Mouse (Mus musculus) right cerebral cortex, postnatal 4 days (tissue): Measurements from ENCODE around the gene Ptk7.

Experiments used
- DNase-seq: peaks from one replicate; pipeline ENCODE4 v3.0.0-alpha.2; 2022

Ptk7 gene

GRCm38 (mm10) chr17:46644152-46644805 lies 15.0 kb upstream of the Ptk7 start:
- no peak for DNase-seq

GRCm38 (mm10) chr17:46642060-46642459 lies 12.8 kb upstream of the Ptk7 start:
- no peak for DNase-seq

- DNase-seq = no peak
Observed at GRCm38 (mm10) chr17:46639929-46640328, 10.6 kb upstream of the Ptk7 start.

DNA sequence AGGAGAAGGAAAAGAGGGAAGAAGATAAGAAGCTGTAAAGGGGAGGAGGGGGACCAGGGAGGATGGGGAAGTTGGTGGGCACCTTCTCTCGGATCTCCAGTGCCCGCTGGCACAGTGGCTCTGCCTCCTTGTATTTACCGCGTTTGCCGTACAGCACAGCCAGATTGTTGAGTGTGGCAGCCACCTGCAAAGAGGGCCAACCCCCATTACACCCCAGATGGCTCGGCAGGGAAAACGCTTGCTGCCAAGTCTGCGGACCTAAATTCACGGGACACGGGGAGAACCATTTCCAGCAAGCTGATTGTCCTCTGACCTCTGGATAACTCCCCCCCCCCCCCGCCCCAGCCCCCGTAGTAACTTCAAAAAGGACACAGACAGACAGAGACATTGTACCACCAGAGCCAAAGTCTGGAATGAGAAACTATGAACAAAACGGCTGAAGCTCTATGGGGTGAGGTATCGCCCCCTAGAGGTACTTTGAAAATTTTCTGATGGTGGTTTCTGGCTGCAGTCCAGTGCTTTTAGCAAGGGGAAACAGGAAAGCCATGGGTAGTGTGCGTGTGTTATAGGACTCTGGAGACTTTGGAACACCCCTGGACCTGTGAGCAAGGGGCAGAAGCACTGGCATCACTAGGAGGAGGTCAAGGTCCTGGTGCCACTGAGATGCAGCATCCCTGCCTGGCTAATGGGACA lies 7.7 kb upstream of the Ptk7 start:
- peak; percentile 64 for DNase-seq

DNA sequence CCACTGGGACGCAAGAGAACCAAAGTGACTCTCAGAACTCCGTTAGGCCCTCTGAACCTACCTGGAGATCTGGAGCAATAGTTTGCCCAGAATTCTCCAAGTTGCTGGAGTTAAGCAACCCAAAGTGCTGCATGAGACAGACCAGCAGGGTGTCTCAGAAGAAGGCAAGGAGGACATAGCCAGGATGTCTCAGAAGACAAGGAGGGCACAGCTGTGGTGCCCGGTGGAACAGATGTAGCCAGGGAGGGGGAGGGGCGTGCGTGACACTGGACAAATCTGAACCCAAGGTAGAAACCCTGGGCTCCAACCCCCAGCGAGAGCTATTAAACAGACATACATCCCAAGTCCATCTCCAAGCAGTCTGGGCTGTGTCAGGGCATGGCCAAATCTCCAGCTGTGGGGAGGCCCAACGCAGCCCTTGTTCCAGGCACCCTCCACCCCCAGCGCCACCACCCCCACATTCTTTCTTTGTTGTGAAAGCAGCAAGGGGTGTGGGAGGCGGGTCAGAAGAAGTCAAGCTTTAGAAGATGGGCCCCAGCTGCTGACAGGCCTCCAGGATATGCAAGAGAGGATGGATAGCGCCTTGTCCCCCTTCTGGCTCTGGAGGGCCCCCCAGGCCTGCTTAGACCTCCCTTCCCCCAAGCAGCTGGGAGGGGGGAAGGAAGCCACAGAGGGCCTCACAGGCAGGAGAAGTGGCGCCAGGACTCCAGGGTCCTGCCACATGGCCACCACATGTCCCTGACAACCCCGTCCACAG lies 559 bp upstream of the Ptk7 start:
- DNase-seq = no peak

DNA sequence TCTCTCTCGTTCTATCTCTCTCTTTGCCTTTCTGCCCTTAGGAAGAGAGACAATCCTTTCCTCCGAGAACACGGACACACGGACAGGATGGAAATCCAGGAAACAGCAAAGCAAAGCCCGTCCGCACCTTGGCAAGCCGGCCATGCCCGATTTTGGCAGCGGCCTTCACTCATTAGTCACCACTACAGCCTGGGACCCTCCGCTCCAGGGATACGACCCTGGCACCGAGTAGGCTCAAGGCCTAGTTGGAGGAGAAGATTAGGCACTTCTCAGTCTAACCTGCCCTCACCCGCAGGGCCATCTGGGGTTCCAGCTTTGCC lies 873 bp downstream of the Ptk7 start:
- no peak for DNase-seq

DNA sequence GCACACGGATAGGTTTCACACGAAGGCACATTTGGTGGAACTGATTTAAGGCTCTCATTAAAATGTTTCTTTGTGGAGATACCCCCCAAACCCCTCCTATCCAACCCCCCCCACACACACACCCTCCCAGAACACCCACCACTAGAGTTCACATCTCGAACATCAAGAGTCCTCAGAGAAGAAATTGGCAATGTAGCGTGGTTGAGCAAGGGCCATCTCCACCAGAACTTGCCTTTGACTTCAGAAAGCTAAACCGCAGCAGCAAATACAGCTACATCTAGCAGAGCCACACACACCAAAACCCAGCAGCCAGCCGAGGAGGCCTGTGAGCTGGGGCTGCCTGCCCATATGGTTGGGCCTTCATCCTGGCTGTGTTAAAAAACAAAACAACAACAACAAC lies 1.9 kb downstream of the Ptk7 start:
- no peak for DNase-seq

DNA sequence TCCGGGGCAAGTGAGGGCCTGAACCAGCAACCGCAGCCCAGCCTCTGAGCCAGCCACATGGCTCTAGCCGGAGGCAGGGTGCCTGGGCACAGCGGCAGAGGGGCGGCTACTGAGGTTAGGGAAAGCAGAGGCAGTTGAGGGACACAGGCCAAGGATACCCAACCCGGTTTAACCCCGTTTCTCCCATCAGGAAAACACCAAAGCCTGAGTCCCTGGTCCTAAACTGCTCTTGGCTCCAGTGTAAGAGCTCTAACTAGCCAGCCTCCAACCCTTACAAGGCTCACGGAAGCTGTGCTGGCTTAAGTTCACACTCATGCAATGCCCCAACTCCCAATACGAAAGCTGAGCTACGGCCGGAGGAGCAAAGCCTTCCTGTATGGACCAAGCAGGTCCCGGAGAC lies 4.7 kb downstream of the Ptk7 start:
- no peak for DNase-seq

DNA sequence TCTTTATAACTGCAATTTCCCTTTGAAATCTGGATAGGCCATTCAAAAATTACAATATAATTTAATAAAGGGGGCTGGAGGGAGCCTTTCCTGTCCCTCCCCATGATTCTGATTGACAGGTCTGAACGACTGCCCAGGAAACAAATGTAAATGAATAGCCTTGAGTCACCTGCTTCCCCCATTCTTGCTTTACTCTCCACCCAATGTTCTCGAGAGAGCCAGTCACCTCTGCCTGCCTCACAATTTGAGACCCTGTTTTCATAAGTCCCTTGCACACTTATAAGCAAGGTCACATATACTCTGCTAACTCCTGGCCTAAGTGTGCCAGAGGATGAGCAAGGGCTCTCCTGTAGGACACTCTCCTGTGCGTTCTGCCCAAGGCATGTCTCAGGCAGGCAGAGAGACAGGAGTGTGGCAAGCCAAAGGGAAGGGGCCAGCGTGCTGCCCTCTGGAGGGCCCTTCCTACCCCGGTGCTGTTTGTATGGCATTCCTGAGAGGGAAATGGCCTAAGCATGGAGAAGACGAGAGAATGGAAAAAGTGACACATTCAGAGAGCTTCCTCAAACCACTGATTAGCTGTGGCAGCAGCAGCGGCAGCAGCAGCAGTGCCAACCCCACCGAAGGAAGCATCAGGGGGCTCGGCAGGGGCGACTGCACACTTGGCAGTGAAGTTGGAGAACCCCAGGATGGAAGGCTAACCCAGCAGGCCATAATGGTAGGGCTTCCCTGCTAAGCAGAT lies 5.3 kb downstream of the Ptk7 start:
- no peak for DNase-seq

GRCm38 (mm10) chr17:46622269-46622668 lies 7.0 kb downstream of the Ptk7 start:
- no peak for DNase-seq

DNA sequence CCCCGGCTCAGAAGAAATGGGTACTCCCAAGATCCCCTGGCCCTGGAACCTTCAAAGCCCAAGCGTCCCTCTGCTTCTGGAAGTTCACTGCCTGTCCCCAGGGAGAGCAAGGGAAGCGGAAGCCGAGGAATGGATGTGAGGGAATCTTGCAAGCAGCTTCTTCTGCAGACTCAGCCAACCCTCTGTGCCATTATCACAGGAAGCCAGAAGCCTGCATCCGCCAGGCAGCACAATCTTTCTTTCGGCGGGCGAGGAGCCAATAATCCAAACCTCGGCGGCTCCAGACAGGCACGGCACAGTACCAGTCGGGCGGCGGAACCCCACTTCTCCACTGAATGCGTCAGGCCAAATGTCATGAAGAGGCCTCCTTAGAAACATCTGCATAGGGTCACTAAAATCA lies 8.0 kb downstream of the Ptk7 start:
- DNase-seq = peak; percentile 69

DNA sequence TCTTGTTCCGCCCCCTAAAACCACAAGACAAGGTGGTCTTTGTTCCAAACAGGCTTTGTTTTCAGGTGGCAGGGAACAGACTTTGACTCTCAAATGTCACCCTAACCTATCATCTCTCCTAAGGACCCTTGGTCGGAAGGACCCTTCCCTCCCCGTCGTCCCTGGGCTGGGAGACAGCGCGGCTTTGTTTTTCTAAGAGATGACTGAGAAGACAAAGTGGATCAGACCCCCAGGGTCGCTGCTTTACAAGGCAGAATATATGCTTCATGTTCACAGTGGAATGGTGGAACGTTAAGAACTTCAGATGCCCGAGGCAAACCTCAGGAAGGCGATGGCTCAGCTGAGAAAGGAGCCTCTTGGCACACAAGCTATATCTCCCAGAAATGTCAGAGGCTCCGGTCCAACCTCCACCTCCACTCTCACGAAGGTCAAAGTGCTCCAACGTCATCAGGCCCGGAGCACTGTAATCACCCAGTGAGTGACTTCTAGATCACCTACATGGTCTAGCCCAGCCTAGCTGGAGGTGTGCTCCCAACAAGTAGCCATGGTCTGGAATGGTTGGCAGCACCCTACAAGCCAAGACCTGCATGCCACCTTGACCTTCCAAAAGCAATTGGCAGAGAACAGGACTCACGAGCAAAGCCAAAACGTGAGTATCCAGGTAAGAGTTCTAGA lies 9.5 kb downstream of the Ptk7 start:
- no peak for DNase-seq

GRCm38 (mm10) chr17:46618769-46619682 lies 10.3 kb downstream of the Ptk7 start:
- no peak for DNase-seq

DNA sequence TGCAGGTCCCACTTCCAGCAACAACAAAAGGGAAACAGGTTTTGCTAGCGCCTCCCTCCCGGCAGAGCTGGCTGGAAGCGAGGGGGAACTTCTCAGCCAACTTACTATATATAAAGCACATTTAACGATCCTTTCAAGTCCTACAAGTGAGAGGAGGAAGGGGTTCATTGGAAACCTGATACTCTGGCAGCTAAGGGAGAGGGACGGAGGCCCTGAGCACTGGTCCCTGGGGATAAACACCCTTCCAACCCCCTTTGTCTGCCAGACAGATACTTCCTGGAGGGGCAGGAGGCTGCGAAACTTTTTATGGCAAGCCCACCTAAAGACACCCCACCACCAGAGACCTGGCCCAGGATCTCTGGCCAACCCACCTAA lies 10.9 kb downstream of the Ptk7 start:
- no peak for DNase-seq

DNA sequence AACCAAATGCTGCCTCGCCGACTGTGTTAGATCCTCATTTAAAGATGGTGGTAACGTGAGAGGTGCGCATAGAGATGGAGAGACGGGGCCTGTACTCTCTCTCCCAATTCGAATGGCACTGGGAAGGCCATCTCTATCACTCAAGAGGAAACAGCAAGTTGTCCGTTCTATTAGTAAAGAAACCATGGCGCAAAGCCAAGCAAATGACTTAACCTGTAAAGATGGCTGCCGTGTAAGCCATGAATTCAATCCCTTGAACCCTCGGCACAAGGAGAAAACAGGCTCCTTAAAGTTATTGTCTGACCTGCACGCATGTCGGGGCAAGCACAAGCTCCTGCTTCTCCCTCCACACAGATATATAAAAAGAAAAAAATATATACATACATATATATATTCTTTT lies 11.5 kb downstream of the Ptk7 start:
- DNase-seq = no peak

DNA sequence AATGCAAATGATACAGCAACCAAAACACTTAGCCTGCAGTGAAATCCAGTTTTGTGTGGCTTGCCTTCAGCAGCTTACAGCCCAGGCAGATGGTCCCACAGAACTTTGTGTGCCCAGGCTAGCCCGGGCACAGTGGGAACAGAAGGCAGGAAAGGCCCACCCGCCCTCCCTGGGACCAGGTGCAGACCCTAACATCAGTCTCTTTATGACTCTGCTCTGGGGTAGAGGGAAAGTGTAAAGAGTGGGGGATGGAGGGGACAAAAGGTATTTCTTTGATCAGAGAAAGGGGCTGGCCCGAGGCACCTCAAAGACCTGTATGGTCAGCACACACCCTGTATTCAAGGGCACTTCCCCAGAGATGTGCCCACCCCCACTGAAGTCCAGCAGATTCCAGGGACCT lies 16.1 kb downstream of the Ptk7 start:
- DNase-seq = no peak

DNA sequence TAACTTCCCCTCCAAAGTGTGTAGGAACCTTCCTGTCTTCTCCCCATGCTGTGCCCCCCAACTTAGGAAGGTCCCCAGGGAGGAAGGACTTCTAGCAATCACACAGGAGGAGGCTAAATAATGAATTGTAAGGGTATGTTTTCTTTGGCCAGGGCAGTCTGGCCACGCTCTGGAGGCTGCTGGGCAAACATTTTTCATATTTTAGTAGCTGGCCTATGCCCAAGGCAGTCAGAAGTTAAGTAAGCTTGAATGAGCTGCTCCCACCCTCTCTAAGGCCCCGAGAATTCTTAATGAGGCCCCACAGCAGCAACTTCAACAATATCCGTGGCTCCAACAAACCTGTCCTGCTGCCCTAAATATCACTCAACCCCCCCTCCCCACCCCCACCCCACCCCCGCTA lies 16.5 kb downstream of the Ptk7 start:
- DNase-seq = no peak

DNA sequence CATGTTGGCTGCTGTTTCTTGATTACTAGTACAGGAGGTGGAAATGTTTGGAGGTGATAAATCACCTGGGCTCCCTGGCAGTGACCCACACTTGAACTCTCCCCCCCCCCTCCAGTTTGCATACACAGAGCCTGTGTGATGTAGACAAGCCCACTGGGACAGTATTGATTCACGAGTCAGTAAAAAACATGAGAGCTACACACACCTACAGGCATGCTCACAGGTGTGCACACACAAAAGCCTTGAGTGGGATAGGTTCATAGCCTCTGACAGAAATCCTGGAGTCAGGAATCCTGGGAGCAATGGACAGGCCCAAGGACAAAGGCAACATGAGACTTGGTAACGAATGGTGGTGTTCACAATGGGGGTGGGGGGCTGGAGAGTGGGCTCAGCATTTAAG lies 17.1 kb downstream of the Ptk7 start:
- no peak for DNase-seq

- no peak for DNase-seq
Observed at GRCm38 (mm10) chr17:46611316-46611715, 18.0 kb downstream of the Ptk7 start.

DNA sequence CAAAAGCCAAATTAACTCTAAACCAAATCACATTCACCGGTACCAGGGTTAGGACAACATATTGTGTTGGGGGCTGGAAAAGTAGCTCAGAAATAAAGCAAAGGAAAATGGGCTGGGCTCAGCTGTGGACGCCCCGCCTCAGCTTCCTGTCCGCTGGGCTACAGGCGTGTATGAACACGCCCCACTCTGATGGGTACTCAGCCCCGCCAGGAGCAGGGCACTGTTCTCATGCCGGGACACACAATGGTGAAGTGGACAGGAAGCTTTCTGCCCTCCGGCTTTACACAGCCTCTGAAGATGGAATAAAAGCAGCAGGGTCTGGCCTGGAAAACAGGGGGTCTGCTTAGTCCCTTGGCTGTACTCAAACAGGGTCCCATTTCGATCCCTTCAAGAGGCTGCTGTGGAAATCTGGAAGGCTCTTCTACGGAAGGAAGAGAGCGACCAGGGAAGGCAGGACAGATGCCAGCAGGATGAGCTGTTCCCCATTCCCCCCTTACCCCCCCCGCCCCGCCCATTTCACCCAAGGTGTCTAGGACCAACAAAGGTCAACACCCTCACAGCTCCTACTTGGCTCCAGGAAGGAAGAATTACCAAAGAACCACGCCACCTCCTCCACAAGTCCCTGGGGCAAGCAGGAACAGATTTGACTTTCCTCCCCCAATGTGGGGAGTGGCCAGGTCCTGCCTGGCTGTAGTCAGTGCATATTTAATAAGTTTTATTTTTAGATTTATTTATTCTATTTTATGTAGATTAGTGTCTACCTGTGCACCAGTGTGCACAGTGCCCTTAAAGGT lies 19.4 kb downstream of the Ptk7 start:
- no peak for DNase-seq

- DNase-seq = no peak
Observed at GRCm38 (mm10) chr17:46605987-46606386, 23.3 kb downstream of the Ptk7 start.
